Mouse (Mus musculus) erythroblast, embryonic 14.5 days (primary cell): ENCODE measurements at regions not wholly inside any gene's neighbourhood (a gene's known extent, or its start where the extent isn't known, plus 50 kb on each side); places are given as distances from the start of the nearest gene placed in this dataset.

Experiments used
- GATA1 ChIP-seq: IDR thresholded peaks from 2 replicates; pipeline ENCODE4 v1.6.1; 2012; ENCODE audit warnings: low read length, inconsistent platforms, mixed read lengths
- TAL1 ChIP-seq: IDR thresholded peaks from 3 replicates; pipeline ENCODE4 v1.6.1; 2012; ENCODE audit warnings: low read length, inconsistent platforms, mixed read lengths

DNA sequence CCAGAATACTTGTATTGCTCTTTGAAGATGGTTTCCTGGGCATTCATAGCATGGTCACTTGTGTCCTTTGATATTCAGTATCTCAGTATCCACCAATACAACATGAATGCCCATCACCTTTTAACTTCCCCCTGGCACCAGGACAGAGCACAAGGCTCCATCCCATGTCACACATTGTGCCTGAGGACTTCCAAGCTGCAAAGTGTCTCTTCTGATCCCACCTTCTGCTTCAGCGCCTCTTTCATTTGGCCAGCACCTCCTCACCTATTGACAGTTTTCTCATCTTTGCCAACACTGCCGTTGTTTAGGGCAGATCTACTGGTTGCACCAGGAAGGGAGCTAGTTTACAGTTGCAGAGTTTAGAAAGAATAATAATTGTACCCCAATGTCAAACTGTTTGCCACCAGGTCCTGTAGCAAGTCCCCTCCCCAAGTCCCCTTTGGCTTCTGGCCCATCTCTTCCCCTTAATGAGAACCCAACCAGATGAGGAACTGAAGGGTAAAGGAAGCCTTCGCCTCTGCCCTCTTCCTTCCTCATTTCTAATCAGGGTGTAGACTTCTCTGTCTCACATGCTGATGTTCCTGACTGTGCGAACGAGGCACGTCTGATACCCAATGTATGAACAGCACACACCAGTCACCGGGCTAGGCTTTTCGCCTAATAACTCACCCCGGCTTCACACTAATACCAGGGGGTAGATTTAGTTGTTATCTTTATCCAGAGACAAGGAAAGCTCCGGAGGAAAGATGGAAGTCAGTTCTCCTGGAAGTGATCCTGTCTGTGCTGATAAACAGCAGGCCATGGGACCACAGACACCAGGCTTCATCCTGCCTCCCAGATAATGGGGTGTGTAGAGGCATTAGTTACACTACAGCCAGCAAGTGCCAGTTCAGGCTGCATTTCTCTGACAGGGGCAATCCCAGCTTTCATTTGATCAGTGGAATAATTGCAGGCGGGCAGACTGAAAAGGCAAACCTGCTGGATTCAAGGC, 223.8 kb downstream of the 1500009L16Rik start:
- no peak for TF ChIP-seq TAL1
- no peak for TF ChIP-seq GATA1
